Mouse (Mus musculus) lung, embryonic 14.5 days (tissue): ENCODE data around the gene Coq4. TPM values are rescaled to one million over a fixed set of nuclear protein-coding genes. Genes with fewer than 3 reads are reported as not detected.

Experiments used
- ATAC-seq: fragments of 200-750 bp; cut with Nextera tagmentation; 2 replicates; pipeline ENCODE4 v1.8.0; 2017; ENCODE audit warnings: mild to moderate bottlenecking, moderate TSS enrichment, moderate library complexity; ENCODE audit not compliant: insufficient read depth
- DNase-seq: peaks from one replicate; pipeline ENCODE4 v3.0.0-alpha.2; 2015
- H3K27ac ChIP-seq: fragments of 300-500 bp; sonication (generic); 2 replicates; pipeline ENCODE4 v1.5.1; 2014; ENCODE audit warnings: low read depth, mild to moderate bottlenecking, moderate library complexity
- H3K27me3 ChIP-seq: fragments of 300-500 bp; sonication (generic); 2 replicates; pipeline ENCODE4 v1.6.1; 2014; ENCODE audit warnings: low read length, control low read depth; ENCODE audit not compliant: insufficient read depth
- H3K36me3 ChIP-seq: fragments of 300-500 bp; sonication (generic); 2 replicates; pipeline ENCODE4 v1.6.1; 2014; ENCODE audit warnings: control low read depth; ENCODE audit not compliant: insufficient read depth
- H3K4me1 ChIP-seq: fragments of 300-500 bp; sonication (generic); 2 replicates; pipeline ENCODE4 v1.6.1; 2014; ENCODE audit warnings: antibody characterized with exemption, control low read depth; ENCODE audit not compliant: insufficient read depth
- H3K4me2 ChIP-seq: fragments of 300-500 bp; sonication (generic); 2 replicates; pipeline ENCODE4 v1.6.1; 2014; ENCODE audit warnings: mild to moderate bottlenecking
- H3K4me3 ChIP-seq: fragments of 300-500 bp; sonication (generic); 2 replicates; pipeline ENCODE4 v1.5.1; 2014; ENCODE audit warnings: low read depth, low read length
- H3K9ac ChIP-seq: fragments of 300-500 bp; sonication (generic); 2 replicates; pipeline ENCODE4 v1.6.1; 2014
- H3K9me3 ChIP-seq: fragments of 300-500 bp; sonication (generic); 2 replicates; pipeline ENCODE4 v1.6.1; 2016; ENCODE audit warnings: low read depth, low read length, control low read depth
- CTCF ChIP-seq: IDR thresholded peaks from 2 replicates; pipeline ENCODE4 v1.5.1; 2016; ENCODE audit warnings: antibody characterized with exemption, low read depth
- WGBS: fragments of 180-500 bp; shearing (Covaris S2); extraction: QIAGEN DNeasy Blood & Tissue Kit; methylation state at CpG from one replicate; pipeline ENCODE4 v1.1.7; 2014; 5-methylcytosine and 5-hydroxymethylcytosine counted together
- polyA plus RNA-seq: library from polyadenylated mRNA; unstranded; fragments of >200 nt; fragmentation: Nextera tagmentation; extraction: Ambion mirVana; gene quantifications from 2 replicates; pipeline ENCODE4 v1.2.1, GENCODE M21; 2014

Gene Coq4
- polyA plus RNA-seq, 1 experiment from 2014 or later = 37.5 TPM

GRCm38 (mm10) chr2:29819363-29819762 lies 32.1 kb downstream of the Coq4 start:
- Histone ChIP-seq H3K27me3 (no peaks in the 10 kb centered on the region), H3K36me3 (peaks cover 15% of the 10 kb centered on the region; the same call in 1 of the 2 replicates), H3K9me3 (no peaks in the 10 kb centered on the region), H3K4me3 (no peak overlapping the region), H3K4me1 (no peaks in the 10 kb centered on the region), H3K27ac (peak overlapping the region; percentile 95; the same call in 1 of the 2 replicates), H3K4me2 (peak overlapping the region; percentile 69), H3K9ac (no peak overlapping the region)
- ATAC-seq (no peak), DNase-seq (no peak)
- no peak for TF ChIP-seq CTCF
- WGBS = 9% methylated on average over 2 of the region's 2 CpGs

GRCm38 (mm10) chr2:29820025-29820817 lies 32.9 kb downstream of the Coq4 start, which contains the start of gene Urm1:
Gene Urm1 (plus strand): TSS chr2:29820075.
- H3K9me3 ChIP-seq = no peaks in the 10 kb centered on the region
- TF ChIP-seq CTCF = peak; percentile 22; the same call in 1 of the 2 replicates
- peak within 1 kb of the TSS; percentile 47 for H3K4me3 ChIP-seq
- H3K27ac ChIP-seq = peak within 1 kb of the TSS; percentile 95
- peak within 1 kb of the TSS; percentile 69 for H3K4me2 ChIP-seq
- H3K4me1 ChIP-seq = no peaks in the 10 kb centered on the region
- 1% methylated on average over 35 of the region's 35 CpGs for WGBS
- peaks cover 8% of the 10 kb centered on the region; the same call in 1 of the 2 replicates for H3K36me3 ChIP-seq
- H3K27me3 ChIP-seq = no peaks in the 10 kb centered on the region
- DNase-seq (peak; percentile 87), ATAC-seq (peak; percentile 72)
- peak within 1 kb of the TSS; percentile 65 for H3K9ac ChIP-seq

GRCm38 (mm10) chr2:29826318-29826925 lies 39.1 kb downstream of the Coq4 start:
- peak overlapping the region; percentile 73 for H3K9ac ChIP-seq
- no peaks in the 10 kb centered on the region for H3K27me3 ChIP-seq
- peak overlapping the region; percentile 96 for H3K27ac ChIP-seq
- WGBS = 7% methylated on average over 11 of the region's 11 CpGs
- peak; percentile 64 for DNase-seq
- ATAC-seq = peak; percentile 12; the same call in 1 of the 2 replicates
- peak overlapping the region; percentile 74 for H3K4me2 ChIP-seq
- TF ChIP-seq CTCF = no peak
- peak overlapping the region; percentile 89 for H3K4me3 ChIP-seq
- no peaks in the 10 kb centered on the region for H3K36me3 ChIP-seq
- H3K9me3 ChIP-seq = no peaks in the 10 kb centered on the region
- H3K4me1 ChIP-seq = peaks cover 5% of the 10 kb centered on the region

GRCm38 (mm10) chr2:29826926-29827708 lies 39.8 kb downstream of the Coq4 start:
- DNase-seq (peak; percentile 100), ATAC-seq (peak; percentile 96)
- Histone ChIP-seq H3K4me2 (peak overlapping the region; percentile 74), H3K4me1 (peaks cover 5% of the 10 kb centered on the region), H3K27ac (peak overlapping the region; percentile 96), H3K9ac (peak overlapping the region; percentile 80), H3K9me3 (no peaks in the 10 kb centered on the region), H3K4me3 (peak overlapping the region; percentile 89), H3K27me3 (no peaks in the 10 kb centered on the region), H3K36me3 (no peaks in the 10 kb centered on the region)
- TF ChIP-seq CTCF = no peak
- under 1% methylated on average over 48 of the region's 48 CpGs for WGBS

- peaks cover 5% of the 10 kb centered on the region for H3K4me1 ChIP-seq
- TF ChIP-seq CTCF = no peak
- H3K4me3 ChIP-seq = peak overlapping the region; percentile 89
- peak overlapping the region; percentile 54; the same call in 1 of the 2 replicates for H3K27ac ChIP-seq
- no peaks in the 10 kb centered on the region for H3K27me3 ChIP-seq
- peaks cover 3% of the 10 kb centered on the region; the same call in 1 of the 2 replicates for H3K36me3 ChIP-seq
- peak overlapping the region; percentile 74 for H3K4me2 ChIP-seq
- H3K9ac ChIP-seq = peak overlapping the region; percentile 80
- DNase-seq = no peak
- ATAC-seq = peak; percentile 7; the same call in 1 of the 2 replicates
- H3K9me3 ChIP-seq = no peaks in the 10 kb centered on the region
- 3% methylated on average over 12 of the region's 12 CpGs for WGBS
These were observed 40.4 kb downstream of the Coq4 start for GRCm38 (mm10) chr2:29827709-29828024.

GRCm38 (mm10) chr2:29831106-29831505 lies 43.8 kb downstream of the Coq4 start:
- TF ChIP-seq CTCF = no peak
- H3K27ac ChIP-seq = no peak overlapping the region
- H3K27me3 ChIP-seq = no peaks in the 10 kb centered on the region
- ATAC-seq (no peak), DNase-seq (no peak)
- peaks cover 14% of the 10 kb centered on the region; the same call in 1 of the 2 replicates for H3K36me3 ChIP-seq
- WGBS = 82% methylated on average over 4 of the region's 4 CpGs
- H3K9me3 ChIP-seq = no peaks in the 10 kb centered on the region
- H3K4me3 ChIP-seq = no peak overlapping the region
- H3K4me1 ChIP-seq = peaks cover 3% of the 10 kb centered on the region
- no peak overlapping the region for H3K4me2 ChIP-seq
- H3K9ac ChIP-seq = no peak overlapping the region
